9 mouse cellular contexts compared by ENCODE assay signal in genomic region chr6:52175864-52176263, GRCm38 (mm10). TPM values are rescaled to one million over a fixed set of nuclear protein-coding genes. Genes with fewer than 3 reads are reported as not detected.
DNase-seq lines count a peak whose midpoint lies in the region; ATAC-seq and TF ChIP-seq lines count a peak whose summit lies in the region.
"Had no signal": no experiment of that assay in that cellular context is flagged by ENCODE, and none has a peak within 500 bp of the region (broad histone marks: within the 10 kb centered on the region; RNA-seq: fewer than 3 reads in every experiment).

No protein-coding gene starts in this region.

- ATAC-seq in embryonic facial prominence, embryonic 15.5 days (ENCODE audit: insufficient number of reproducible peaks, low FRiP score, low TSS enrichment, low read depth): no peak

- DNase-seq in heart, adult 2 months: no peak
- no peak for DNase-seq in heart, postnatal 36 days
- peak; percentile 87 for DNase-seq in kidney, postnatal 10 days
- peak; percentile 89 for DNase-seq in mesoderm, embryonic 11.5 days (ENCODE audit: low read depth, low spot score)
- DNase-seq in cerebellum, adult 8-10 months: no peak
- DNase-seq in spleen, postnatal 4 days (ENCODE audit: low spot score in 2 of 2): no peak
- DNase-seq in layer of hippocampus, adult 8-10 months (ENCODE audit: low spot score in 2 of 2): no peak

- 8% methylated on average over 21 of the region's 35 CpGs for WGBS in heart, adult 2 months
- 2% methylated on average over 20 of the region's 35 CpGs for WGBS in embryonic facial prominence, embryonic 15.5 days

- H3K27me3 ChIP-seq in heart, adult 2 months (ENCODE audit: control insufficient read depth, insufficient read depth, low read length): peaks cover 13% of the 10 kb centered on the region
- peaks cover 99% of the 10 kb centered on the region for H3K27me3 ChIP-seq in embryonic facial prominence, embryonic 15.5 days

- H3K27ac ChIP-seq in heart, adult 2 months: peak overlapping the region; percentile 38
- H3K27ac ChIP-seq in embryonic facial prominence, embryonic 15.5 days (replicated peaks): no peak overlapping the region

- no peak for TF ChIP-seq CTCF in heart, adult 2 months (IDR thresholded peaks at IDR 0.05)

- no peak overlapping the region for H3K9ac ChIP-seq in heart, adult 2 months (ENCODE audit: low read depth, low read length)
- no peak overlapping the region for H3K9ac ChIP-seq in embryonic facial prominence, embryonic 15.5 days

- no peaks in the 10 kb centered on the region for H3K9me3 ChIP-seq in embryonic facial prominence, embryonic 15.5 days (replicated peaks)

- H3K4me1 ChIP-seq in heart, adult 2 months (ENCODE audit: control insufficient read depth, insufficient read depth, low read length): no peaks in the 10 kb centered on the region
- peaks cover 8% of the 10 kb centered on the region for H3K4me1 ChIP-seq in embryonic facial prominence, embryonic 15.5 days

- H3K4me2 ChIP-seq in embryonic facial prominence, embryonic 15.5 days (replicated peaks): no peak overlapping the region

- peak overlapping the region; percentile 34 for H3K4me3 ChIP-seq in heart, adult 2 months
- peak overlapping the region; percentile 16 for H3K4me3 ChIP-seq in embryonic facial prominence, embryonic 15.5 days (replicated peaks)

- TF ChIP-seq POLR2A in heart, adult 2 months (IDR thresholded peaks at IDR 0.05; ENCODE audit: insufficient read depth, low read depth, low read length): no peak

- H3K36me3 ChIP-seq in heart, adult 2 months (ENCODE audit: control insufficient read depth, insufficient read depth, low read length): no peaks in the 10 kb centered on the region
- H3K36me3 ChIP-seq in embryonic facial prominence, embryonic 15.5 days: no peaks in the 10 kb centered on the region

- no peak for TF ChIP-seq EP300 in heart, adult 2 months (IDR thresholded peaks at IDR 0.05; ENCODE audit: insufficient read depth, low read depth, low read length)

- no peaks in the 10 kb centered on the region for H3K79me2 ChIP-seq in heart, adult 2 months (replicated peaks; ENCODE audit: control insufficient read depth, insufficient read depth, low read length)

- intact Hi-C loops in heart, adult 2 months (cut with DNase I): no loop called here
- intact Hi-C loops in heart, postnatal 36 days (cut with DNase I): no loop called here

RNA-seq across cellular contexts. Expression of gene 5730596B20Rik, which starts 1.4 kb away (rescaled TPM):
- total RNA-seq in heart, adult 2 months (2021): not detected
- not detected in 2 replicates for polyA plus RNA-seq in heart, adult 2 months (2012; rRNA removed)
- under 1 TPM in 1 of 2 experiments, not detected in 1; 0.08 TPM for total RNA-seq in heart, postnatal 36 days (2021)
- polyA plus RNA-seq in embryonic facial prominence, embryonic 15.5 days (2015; fragmentation: Nextera tagmentation; extraction: Ambion mirVana): not detected in 2 replicates
- not detected for total RNA-seq in layer of hippocampus, adult 8-10 months (2022)
- polyA plus RNA-seq: spleen, adult 2 months had no signal

RNA-seq across cellular contexts. Expression of gene Hoxa2, which starts 11.2 kb away (rescaled TPM):
- total RNA-seq in heart, adult 2 months (2021): under 1 TPM; 0.11 to 0.21 TPM
- 0.84 TPM in 1 of 2 replicates, not detected in the other for polyA plus RNA-seq in heart, adult 2 months (2012; rRNA removed)
- under 1 TPM in 1 of 2 experiments, not detected in 1; 0.62 TPM for total RNA-seq in heart, postnatal 36 days (2021)
- polyA plus RNA-seq in embryonic facial prominence, embryonic 15.5 days (2015; fragmentation: Nextera tagmentation; extraction: Ambion mirVana): 0.32 and 0.45 TPM in 2 replicates
- total RNA-seq in layer of hippocampus, adult 8-10 months (2022): not detected

RNA-seq across cellular contexts. Expression of gene Hoxa4, which starts 15.7 kb away (rescaled TPM):
- total RNA-seq in heart, adult 2 months (2021): under 1 TPM; 0.14 to 0.34 TPM
- 0.76 and 0.84 TPM in 2 replicates for polyA plus RNA-seq in heart, adult 2 months (2012; rRNA removed)
- total RNA-seq in heart, postnatal 36 days (2021): under 1 TPM; 0.43 to 0.67 TPM
- 0.17 and 0.29 TPM in 2 replicates for polyA plus RNA-seq in embryonic facial prominence, embryonic 15.5 days (2015; fragmentation: Nextera tagmentation; extraction: Ambion mirVana)
- total RNA-seq in layer of hippocampus, adult 8-10 months (2022): not detected

RNA-seq across cellular contexts. Expression of gene Hoxa1, which starts 17.7 kb away (rescaled TPM):
- total RNA-seq in heart, adult 2 months (2021): under 1 TPM in 1 of 2 experiments, not detected in 1; 0.20 TPM
- polyA plus RNA-seq in heart, adult 2 months (2012; rRNA removed): 0.32 and 0.43 TPM in 2 replicates
- under 1 TPM; 0.14 to 0.24 TPM for total RNA-seq in heart, postnatal 36 days (2021)
- 0.39 and 0.52 TPM in 2 replicates for polyA plus RNA-seq in embryonic facial prominence, embryonic 15.5 days (2015; fragmentation: Nextera tagmentation; extraction: Ambion mirVana)
- total RNA-seq in layer of hippocampus, adult 8-10 months (2022): not detected

RNA-seq across cellular contexts. Expression of gene Hoxa5, which starts 28.5 kb away (rescaled TPM):
- under 1 TPM; 0.26 to 0.45 TPM for total RNA-seq in heart, adult 2 months (2021)
- polyA plus RNA-seq in heart, adult 2 months (2012; rRNA removed): 0.94 and 0.96 TPM in 2 replicates
- under 1 TPM; 0.62 to 0.72 TPM for total RNA-seq in heart, postnatal 36 days (2021)
- 0.17 and 0.39 TPM in 2 replicates for polyA plus RNA-seq in embryonic facial prominence, embryonic 15.5 days (2015; fragmentation: Nextera tagmentation; extraction: Ambion mirVana)
- not detected for total RNA-seq in layer of hippocampus, adult 8-10 months (2022)

Comparison
In these comparisons a context has a peak if more than half of its experiments do, and no peak if none do; other contexts are left out.
1. DNase-seq: peak in kidney, postnatal 10 days (single experiment) and mesoderm, embryonic 11.5 days (single experiment); none in heart, adult 2 months (0 of 2), heart, postnatal 36 days (0 of 2), cerebellum, adult 8-10 months (single experiment), spleen, postnatal 4 days (0 of 2) and layer of hippocampus, adult 8-10 months (0 of 2).